Mouse (Mus musculus) liver, postnatal 0 days (tissue): ENCODE data around the gene Reep6. TPM values are rescaled to one million over a fixed set of nuclear protein-coding genes. Genes with fewer than 3 reads are reported as not detected.

Source experiments
- ATAC-seq: fragments of 200-750 bp; cut with Nextera tagmentation; 2 replicates; pipeline ENCODE4 v1.8.0; 2017; ENCODE audit warnings: mild to moderate bottlenecking, moderate library complexity
- DNase-seq: peaks from one replicate; pipeline ENCODE4 v3.0.0-alpha.2; 2016
- H3K27ac ChIP-seq: fragments of 300-500 bp; sonication (generic); 2 replicates; pipeline ENCODE4 v1.5.1; 2014; ENCODE audit warnings: antibody characterized with exemption, moderate library complexity, mild to moderate bottlenecking, low read depth
- H3K27me3 ChIP-seq: fragments of 300-500 bp; sonication (generic); 2 replicates; pipeline ENCODE4 v1.6.1; 2014; ENCODE audit warnings: low read length, control low read depth, mixed read lengths; ENCODE audit not compliant: insufficient read depth
- H3K36me3 ChIP-seq: fragments of 300-500 bp; sonication (generic); replicated peaks from 2 replicates; pipeline ENCODE4 v1.6.1; 2014; ENCODE audit warnings: mild to moderate bottlenecking, control low read depth, low read length, moderate library complexity, mixed read lengths; ENCODE audit not compliant: insufficient read depth
- H3K4me1 ChIP-seq: fragments of 300-500 bp; sonication (generic); 2 replicates; pipeline ENCODE4 v1.6.1; 2014; ENCODE audit warnings: antibody characterized with exemption, mild to moderate bottlenecking, control low read depth; ENCODE audit not compliant: insufficient read depth
- H3K4me2 ChIP-seq: fragments of 300-500 bp; sonication (generic); 2 replicates; pipeline ENCODE4 v1.6.1; 2014; ENCODE audit warnings: low read depth, mild to moderate bottlenecking, low read length, moderate library complexity, mixed read lengths
- H3K4me3 ChIP-seq: fragments of 300-500 bp; sonication (generic); 2 replicates; pipeline ENCODE4 v1.5.1; 2014; ENCODE audit warnings: low read depth, low read length
- H3K9ac ChIP-seq: fragments of 300-500 bp; sonication (generic); replicated peaks from 2 replicates; pipeline ENCODE4 v1.6.1; 2014; ENCODE audit warnings: mild to moderate bottlenecking, moderate library complexity
- H3K9me3 ChIP-seq: fragments of 300-500 bp; sonication (generic); 2 replicates; pipeline ENCODE4 v1.6.1; 2016; ENCODE audit warnings: mild to moderate bottlenecking, control low read depth, low read length, mixed read lengths
- CTCF ChIP-seq: sonication (generic); IDR thresholded peaks from 2 replicates; pipeline ENCODE4 v1.5.1; 2016; ENCODE audit warnings: antibody characterized with exemption, low read depth
- EP300 ChIP-seq: IDR thresholded peaks from 2 replicates; pipeline ENCODE4 v1.6.1; 2016; ENCODE audit warnings: antibody characterized with exemption, low read depth, mild to moderate bottlenecking
- WGBS: fragments of 180-500 bp; shearing (Covaris S2); extraction: QIAGEN DNeasy Blood & Tissue Kit; methylation state at CpG from one replicate; pipeline ENCODE4 v1.1.7; 2014; ENCODE audit not compliant: insufficient replicate concordance; 5-methylcytosine and 5-hydroxymethylcytosine counted together
- polyA plus RNA-seq: library from polyadenylated mRNA; unstranded; fragments of >200 nt; fragmentation: Nextera tagmentation; extraction: Ambion mirVana; gene quantifications from 2 replicates; pipeline ENCODE4 v1.2.1, GENCODE M21; 2015

Gene Reep6
- polyA plus RNA-seq, 1 experiment from 2014 or later: 167 TPM

GRCm38 (mm10) chr10:80295618-80296425 is 33.9 kb upstream of the Reep6 start, which contains the start of gene Apc2:
Gene Apc2, plus strand, starts transcription at chr10:80295977.
- WGBS: 5% methylated on average over 26 of the region's 26 CpGs
- Histone ChIP-seq H3K4me2 (peak within 1 kb of the TSS; percentile 69), H3K27me3 (peaks cover 46% of the 10 kb centered on the region), H3K4me3 (peak within 1 kb of the TSS; percentile 34), H3K4me1 (peaks cover 16% of the 10 kb centered on the region), H3K9ac (peak within 1 kb of the TSS; percentile 53), H3K27ac (no peak within 1 kb of the TSS), H3K36me3 (peaks cover 11% of the 10 kb centered on the region), H3K9me3 (no peaks in the 10 kb centered on the region)
- DNase-seq: peak; percentile 79
- peak; percentile 38 for ATAC-seq
- TF ChIP-seq EP300 (no peak), CTCF (peak; percentile 83)

- H3K4me2 ChIP-seq: no peak overlapping the region
- no peak overlapping the region for H3K27ac ChIP-seq
- no peak for TF ChIP-seq CTCF
- TF ChIP-seq EP300: no peak
- WGBS: 78% methylated on average over 5 of the region's 5 CpGs
- no peaks in the 10 kb centered on the region for H3K9me3 ChIP-seq
- no peak for DNase-seq
- H3K9ac ChIP-seq: no peak overlapping the region
- H3K36me3 ChIP-seq: peaks cover 11% of the 10 kb centered on the region
- peaks cover 56% of the 10 kb centered on the region for H3K27me3 ChIP-seq
- ATAC-seq: no peak
- peaks cover 18% of the 10 kb centered on the region for H3K4me1 ChIP-seq
- no peak overlapping the region for H3K4me3 ChIP-seq
Observed at GRCm38 (mm10) chr10:80296824-80297223, 32.9 kb upstream of the Reep6 start.

GRCm38 (mm10) chr10:80297526-80298133 is 32.1 kb upstream of the Reep6 start:
- no peak overlapping the region for H3K4me2 ChIP-seq
- peaks cover 11% of the 10 kb centered on the region for H3K36me3 ChIP-seq
- TF ChIP-seq CTCF: no peak
- no peak for TF ChIP-seq EP300
- H3K4me3 ChIP-seq: no peak overlapping the region
- no peak for DNase-seq
- no peaks in the 10 kb centered on the region for H3K9me3 ChIP-seq
- H3K4me1 ChIP-seq: peaks cover 23% of the 10 kb centered on the region
- no peak for ATAC-seq
- H3K27ac ChIP-seq: no peak overlapping the region
- peaks cover 59% of the 10 kb centered on the region for H3K27me3 ChIP-seq
- 54% methylated on average over 8 of the region's 8 CpGs for WGBS
- H3K9ac ChIP-seq: no peak overlapping the region

- Histone ChIP-seq H3K4me2 (no peak overlapping the region), H3K9ac (no peak overlapping the region), H3K27me3 (peaks cover 61% of the 10 kb centered on the region), H3K27ac (no peak overlapping the region), H3K4me3 (no peak overlapping the region), H3K9me3 (no peaks in the 10 kb centered on the region), H3K4me1 (peaks cover 16% of the 10 kb centered on the region), H3K36me3 (peaks cover 11% of the 10 kb centered on the region)
- ATAC-seq (no peak), DNase-seq (no peak)
- 8% methylated on average over 26 of the region's 26 CpGs for WGBS
- no peak for TF ChIP-seq CTCF
- TF ChIP-seq EP300: no peak
Observed at GRCm38 (mm10) chr10:80298571-80299281, 31.0 kb upstream of the Reep6 start.

- DNase-seq (no peak), ATAC-seq (no peak)
- Histone ChIP-seq H3K4me2 (no peak overlapping the region), H3K4me1 (peaks cover 16% of the 10 kb centered on the region), H3K36me3 (peaks cover 5% of the 10 kb centered on the region), H3K4me3 (no peak overlapping the region), H3K27me3 (peaks cover 65% of the 10 kb centered on the region), H3K9ac (no peak overlapping the region), H3K9me3 (no peaks in the 10 kb centered on the region), H3K27ac (no peak overlapping the region)
- TF ChIP-seq EP300 (no peak), CTCF (no peak)
- 16% methylated on average over 14 of the region's 15 CpGs for WGBS
Observed at GRCm38 (mm10) chr10:80299301-80299700, 30.5 kb upstream of the Reep6 start.

GRCm38 (mm10) chr10:80299824-80300223 is 29.9 kb upstream of the Reep6 start:
- TF ChIP-seq EP300: no peak
- TF ChIP-seq CTCF: no peak
- Histone ChIP-seq H3K4me3 (no peak overlapping the region), H3K9ac (no peak overlapping the region), H3K36me3 (no peaks in the 10 kb centered on the region), H3K4me1 (peaks cover 18% of the 10 kb centered on the region), H3K9me3 (no peaks in the 10 kb centered on the region), H3K27ac (no peak overlapping the region), H3K27me3 (peaks cover 70% of the 10 kb centered on the region), H3K4me2 (no peak overlapping the region)
- WGBS: 50% methylated on average over 10 of the region's 10 CpGs
- DNase-seq (no peak), ATAC-seq (no peak)
